Mouse (Mus musculus) olfactory bulb, adult 2 months (tissue): Measurements from ENCODE around the gene Mypn.

Experiments used
- CTCF ChIP-seq: fragments of 200-500 bp; IDR thresholded peaks from 2 replicates; pipeline ENCODE4 v1.5.1; 2012; ENCODE audit warnings: low read depth, mild to moderate bottlenecking, low read length, moderate library complexity; ENCODE audit not compliant: insufficient read depth
- POLR2A ChIP-seq: fragments of 200-500 bp; IDR thresholded peaks from 2 replicates; pipeline ENCODE4 v1.6.1; 2012; ENCODE audit warnings: mild to moderate bottlenecking, low read depth, low read length, moderate library complexity; ENCODE audit not compliant: insufficient read depth

- TF ChIP-seq CTCF (no peak), POLR2A (no peak)
Observed at GRCm38 (mm10) chr10:63157491-63157890, 46.3 kb downstream of the Mypn start.
